Comparison of ENCODE assay signal across 24 mouse cellular contexts in the genomic region with DNA sequence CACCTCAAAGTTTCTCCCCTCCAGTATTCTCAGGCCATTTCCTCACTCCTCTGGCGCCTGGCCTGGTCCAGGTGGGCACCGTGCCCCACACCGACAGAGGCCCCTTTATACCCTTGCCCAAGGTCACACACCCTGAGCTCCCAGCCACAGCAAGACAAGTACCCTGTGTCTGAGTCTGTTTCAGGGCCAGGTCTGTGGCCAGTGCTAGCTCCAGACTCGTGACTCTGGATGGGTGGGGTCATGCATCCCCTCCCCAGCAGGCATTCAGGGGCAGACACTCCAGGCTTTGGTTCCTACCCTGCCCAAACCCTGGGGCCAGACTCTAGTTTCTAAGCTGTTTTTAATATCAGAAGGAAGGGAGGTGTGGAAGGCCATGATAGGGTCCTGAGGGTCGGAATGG. TPM values are rescaled to one million over a fixed set of nuclear protein-coding genes. Genes with fewer than 3 reads are reported as not detected.
DNase-seq lines count a peak whose midpoint lies in the region; ATAC-seq and TF ChIP-seq lines count a peak whose summit lies in the region.
"Had no signal": no experiment of that assay in that cellular context is flagged by ENCODE, and none has a peak within 500 bp of the region (broad histone marks: within the 10 kb centered on the region; RNA-seq: fewer than 3 reads in every experiment).

No protein-coding gene starts in this region.

- H3K4me1 ChIP-seq in heart, embryonic 11.5 days (ENCODE audit: control insufficient read depth, insufficient read depth, low read length) = 0 out of 2 replicates have a peak, but pooled peaks cover 5% of the 10 kb centered on the region
- H3K4me1 ChIP-seq in E14TG2a.4 (replicated peaks; ENCODE audit: low read depth, low read length) (peaks cover 55% of the 10 kb centered on the region), ES-Bruce4 (ENCODE audit: control insufficient read depth, insufficient read depth, low read length) (peaks cover 6% of the 10 kb centered on the region)
- H3K4me1 ChIP-seq: forebrain, embryonic 13.5 days; hindbrain, embryonic 13.5 days had no signal

- TF ChIP-seq POLR2A in ES-Bruce4 (IDR thresholded peaks at IDR 0.05; ENCODE audit: insufficient read depth, low read length) = no peak

- H3K9ac ChIP-seq in heart, embryonic 11.5 days (ENCODE audit: low read depth, low read length) = 0 out of 2 replicates have a peak overlapping the region, but pooled peaks have one; percentile 16
- H3K9ac ChIP-seq in ES-Bruce4 (ENCODE audit: low read depth, poor library complexity, severe bottlenecking) = no peak overlapping the region
- H3K9ac ChIP-seq: embryonic facial prominence, embryonic 13.5 days; forebrain, embryonic 13.5 days; forebrain, postnatal 0 days; hindbrain, embryonic 13.5 days had no signal

- 79% methylated on average over 5 of the region's 5 CpGs for WGBS in heart, embryonic 11.5 days (ENCODE audit: insufficient replicate concordance)

- H3K27me3 ChIP-seq in heart, embryonic 11.5 days (ENCODE audit: control insufficient read depth, insufficient read depth, low read length) = no peaks in the 10 kb centered on the region
- peaks cover 6% of the 10 kb centered on the region; the same call in 1 of the 2 replicates for H3K27me3 ChIP-seq in E14TG2a.4 (ENCODE audit: insufficient read depth, low read length)
- H3K27me3 ChIP-seq in ES-Bruce4 (ENCODE audit: control insufficient read depth, insufficient read depth, low read length, poor library complexity, severe bottlenecking) = no peaks in the 10 kb centered on the region
- H3K27me3 ChIP-seq: embryonic facial prominence, embryonic 13.5 days; forebrain, embryonic 13.5 days; hindbrain, embryonic 13.5 days had no signal

- DNase-seq in heart, postnatal 4 days = no peak
- DNase-seq in ZHBTc4 (ENCODE audit: low read depth, low spot score) = peak; percentile 77
- DNase-seq in ovary, postnatal 36 days (ENCODE audit: low spot score) = no peak
- no peak for DNase-seq in left cerebral cortex, adult 11 months (ENCODE audit: low spot score)
- DNase-seq: adrenal gland, postnatal 14 days; cerebellum, adult 11-12 months; cerebellum, adult 9-10 months; forebrain, postnatal 0 days; gastrocnemius, adult 2 months; gastrocnemius, postnatal 25 days; heart, adult 18-20 months; kidney, adult 11 months; kidney, adult 9 months had no signal

- no peak overlapping the region for H3K4me2 ChIP-seq in heart, embryonic 11.5 days
- H3K4me2 ChIP-seq: embryonic facial prominence, embryonic 13.5 days; forebrain, embryonic 13.5 days; hindbrain, embryonic 13.5 days had no signal

- no peaks in the 10 kb centered on the region for H3K36me3 ChIP-seq in heart, embryonic 11.5 days (ENCODE audit: control insufficient read depth, insufficient read depth, low read length)
- H3K36me3 ChIP-seq in E14TG2a.4 (ENCODE audit: insufficient read depth, low read length) (no peaks in the 10 kb centered on the region), ES-Bruce4 (ENCODE audit: control insufficient read depth, insufficient read depth, low read length, poor library complexity, severe bottlenecking) (no peaks in the 10 kb centered on the region)
- H3K36me3 ChIP-seq: embryonic facial prominence, embryonic 13.5 days; hindbrain, embryonic 13.5 days had no signal

- no peaks in the 10 kb centered on the region for H3K9me3 ChIP-seq in heart, embryonic 11.5 days (replicated peaks; ENCODE audit: control insufficient read depth, low read length)
- H3K9me3 ChIP-seq in E14TG2a.4 (ENCODE audit: low read length) (no peaks in the 10 kb centered on the region), ES-Bruce4 (replicated peaks; ENCODE audit: control insufficient read depth, insufficient read depth, low read length, poor library complexity, severe bottlenecking) (no peaks in the 10 kb centered on the region)
- H3K9me3 ChIP-seq: embryonic facial prominence, embryonic 13.5 days; forebrain, embryonic 13.5 days; hindbrain, embryonic 13.5 days had no signal

- no peak overlapping the region for H3K27ac ChIP-seq in heart, embryonic 11.5 days (ENCODE audit: low read depth, low read length)
- peak overlapping the region; percentile 63 for H3K27ac ChIP-seq in ES-Bruce4 (ENCODE audit: insufficient read depth, low read length)
- H3K27ac ChIP-seq: embryonic facial prominence, embryonic 13.5 days; forebrain, embryonic 13.5 days; gastrocnemius, adult 2 months; hindbrain, embryonic 13.5 days; hindbrain, postnatal 0 days had no signal

- TF ChIP-seq CTCF in E14TG2a.4 (conservative IDR thresholded peaks at IDR 0.05; ENCODE audit: low read length) (no peak), ES-Bruce4 (IDR thresholded peaks at IDR 0.05; ENCODE audit: low read depth, low read length) (no peak)

- ATAC-seq in heart, embryonic 11.5 days (replicated peaks; ENCODE audit: insufficient number of reproducible peaks, low FRiP score, low TSS enrichment) = no peak
- ATAC-seq: activated CD4-positive, CD25-positive, alpha-beta regulatory T cell, adult 4 months; forebrain, embryonic 13.5 days; forebrain, postnatal 0 days; hindbrain, postnatal 0 days had no signal

- TF ChIP-seq EP300 in ES-Bruce4 (IDR thresholded peaks at IDR 0.05; ENCODE audit: insufficient read depth, low read depth, low read length) = peak; percentile 92

- H3K4me3 ChIP-seq in heart, embryonic 11.5 days (ENCODE audit: low read depth, low read length) = no peak overlapping the region
- H3K4me3 ChIP-seq in E14TG2a.4 (replicated peaks; ENCODE audit: low read length) (0 out of 2 replicates have a peak overlapping the region, but pooled peaks have one; percentile 21), ES-Bruce4 (ENCODE audit: low read depth, low read length) (no peak overlapping the region)
- H3K4me3 ChIP-seq: embryonic facial prominence, embryonic 13.5 days; forebrain, embryonic 13.5 days; gastrocnemius, adult 2 months; hindbrain, embryonic 13.5 days had no signal

RNA-seq across cellular contexts. Expression of a gene that starts 10.4 kb away (rescaled TPM):
- polyA plus RNA-seq in heart, embryonic 11.5 days (2014; fragmentation: Nextera tagmentation; extraction: Ambion mirVana) = 0.14 and 0.25 TPM in 2 replicates
- total RNA-seq in heart, postnatal 4 days (2021) = under 1 TPM; 0.56 to 0.60 TPM
- polyA plus RNA-seq in ES-Bruce4 (2011; ENCODE audit: insufficient read depth, insufficient read length, low read depth, missing spikeins) = 1.0 and 1.9 TPM in 2 replicates
- total RNA-seq: adrenal gland, postnatal 14 days had no signal

RNA-seq across cellular contexts. Expression of a gene that starts 22.2 kb away (rescaled TPM):
- polyA plus RNA-seq in heart, embryonic 11.5 days (2014; fragmentation: Nextera tagmentation; extraction: Ambion mirVana) = 0.65 and 1.3 TPM in 2 replicates
- under 1 TPM; 0.62 to 0.83 TPM for total RNA-seq in heart, postnatal 4 days (2021)
- 1.5 and 1.8 TPM in 2 replicates for polyA plus RNA-seq in ES-Bruce4 (2011; ENCODE audit: insufficient read depth, insufficient read length, low read depth, missing spikeins)

RNA-seq across cellular contexts. Expression of a gene that starts 30.4 kb away (rescaled TPM):
- polyA plus RNA-seq in heart, embryonic 11.5 days (2014; fragmentation: Nextera tagmentation; extraction: Ambion mirVana) = 36.7 and 37.9 TPM in 2 replicates
- 10 to 100 TPM; 17.5 to 18.0 TPM for total RNA-seq in heart, postnatal 4 days (2021)
- 61.3 and 63.1 TPM in 2 replicates for polyA plus RNA-seq in ES-Bruce4 (2011; ENCODE audit: insufficient read depth, insufficient read length, low read depth, missing spikeins)

RNA-seq across cellular contexts. Expression of a gene that starts 31.8 kb away (rescaled TPM):
- 0.37 TPM in 1 of 2 replicates, not detected in the other for polyA plus RNA-seq in heart, embryonic 11.5 days (2014; fragmentation: Nextera tagmentation; extraction: Ambion mirVana)
- total RNA-seq in heart, postnatal 4 days (2021) = not detected
- not detected in 2 replicates for polyA plus RNA-seq in ES-Bruce4 (2011; ENCODE audit: insufficient read depth, insufficient read length, low read depth, missing spikeins)
- total RNA-seq: adrenal gland, adult 18-20 months; adrenal gland, postnatal 14 days; forebrain, postnatal 0 days; gastrocnemius, adult 2 months; gastrocnemius, postnatal 25 days; heart, adult 18-20 months; hematopoietic stem cell, adult 5-6 weeks; hindbrain, postnatal 0 days had no signal
- polyA plus RNA-seq: embryonic facial prominence, embryonic 13.5 days; forebrain, embryonic 13.5 days; heart, postnatal 0 days; hindbrain, embryonic 13.5 days had no signal

RNA-seq across cellular contexts. Expression of a gene that starts 56.2 kb away (rescaled TPM):
- polyA plus RNA-seq in heart, embryonic 11.5 days (2014; fragmentation: Nextera tagmentation; extraction: Ambion mirVana) = 30.8 and 41.1 TPM in 2 replicates
- 10 to 100 TPM; 78.8 to 83.6 TPM for total RNA-seq in heart, postnatal 4 days (2021)
- polyA plus RNA-seq in ES-Bruce4 (2011; ENCODE audit: insufficient read depth, insufficient read length, low read depth, missing spikeins) = 95.2 and 95.3 TPM in 2 replicates
